Comparison of ENCODE assay signal across 8 mouse cellular contexts in genomic region chr11:88998974-88999722, GRCm38 (mm10). TPM values are rescaled to one million over a fixed set of nuclear protein-coding genes. Genes with fewer than 3 reads are reported as not detected.
DNase-seq lines count a peak whose midpoint lies in the region; ATAC-seq lines count a peak whose summit lies in the region.

Trim25 (plus strand) TSS chr11:88999376.

- no peaks in the 10 kb centered on the region for H3K9me3 ChIP-seq in erythroblast, embryonic 14.5 days (ENCODE audit: control insufficient read depth, low read length)
- H3K9me3 ChIP-seq in heart, embryonic 14.5 days (ENCODE audit: control insufficient read depth, low read length), result no peaks in the 10 kb centered on the region
- no peaks in the 10 kb centered on the region for H3K9me3 ChIP-seq in liver, embryonic 15.5 days (replicated peaks)
- no peaks in the 10 kb centered on the region for H3K9me3 ChIP-seq in stomach, embryonic 14.5 days (ENCODE audit: control insufficient read depth, low read depth, low read length)

- peak; percentile 84 for ATAC-seq in heart, embryonic 14.5 days (ENCODE audit: insufficient number of reproducible peaks, insufficient read depth, low FRiP score, low read depth)
- peak; percentile 90 for ATAC-seq in liver, embryonic 15.5 days (ENCODE audit: insufficient read depth)
- ATAC-seq in stomach, embryonic 14.5 days (ENCODE audit: insufficient number of reproducible peaks, insufficient read depth, low FRiP score, low read depth), result peak; percentile 94

- H3K27me3 ChIP-seq in erythroblast, embryonic 14.5 days (ENCODE audit: control insufficient read depth), result no peaks in the 10 kb centered on the region
- H3K27me3 ChIP-seq in heart, embryonic 14.5 days (ENCODE audit: control insufficient read depth, insufficient read depth, low read length), result no peaks in the 10 kb centered on the region
- H3K27me3 ChIP-seq in liver, embryonic 15.5 days, result no peaks in the 10 kb centered on the region
- H3K27me3 ChIP-seq in stomach, embryonic 14.5 days (ENCODE audit: control insufficient read depth, insufficient read depth, low read length), result no peaks in the 10 kb centered on the region

- peaks cover 28% of the 10 kb centered on the region for H3K36me3 ChIP-seq in erythroblast, embryonic 14.5 days (ENCODE audit: control insufficient read depth)
- H3K36me3 ChIP-seq in heart, embryonic 14.5 days (ENCODE audit: control insufficient read depth, insufficient read depth, low read length), result no peaks in the 10 kb centered on the region; the same call in 1 of the 2 replicates
- peaks cover 11% of the 10 kb centered on the region; the same call in 1 of the 2 replicates for H3K36me3 ChIP-seq in liver, embryonic 15.5 days (replicated peaks)
- no peaks in the 10 kb centered on the region for H3K36me3 ChIP-seq in stomach, embryonic 14.5 days (ENCODE audit: control insufficient read depth, insufficient read depth, low read length)

- H3K4me1 ChIP-seq in erythroblast, embryonic 14.5 days (ENCODE audit: control insufficient read depth), result peaks cover 66% of the 10 kb centered on the region
- H3K4me1 ChIP-seq in heart, embryonic 14.5 days (ENCODE audit: control insufficient read depth in 2 of 2, insufficient read depth in 2 of 2, low read length in 2 of 2), result peaks cover 18 to 28% of the 10 kb centered on the region in 2 experiments
- H3K4me1 ChIP-seq in liver, embryonic 15.5 days (replicated peaks), result peaks cover 69% of the 10 kb centered on the region
- H3K4me1 ChIP-seq in stomach, embryonic 14.5 days (ENCODE audit: control insufficient read depth, insufficient read depth, low read length), result peaks cover 2% of the 10 kb centered on the region; the same call in 1 of the 2 replicates

- peak within 1 kb of the TSS; percentile 70 for H3K4me3 ChIP-seq in erythroblast, embryonic 14.5 days (replicated peaks)
- peak within 1 kb of the TSS; percentile 57 to 69 for H3K4me3 ChIP-seq in heart, embryonic 14.5 days (ENCODE audit: control insufficient read depth in 1 of 2, insufficient read depth in 1 of 2, low read depth in 1 of 2, low read length in 2 of 2)
- H3K4me3 ChIP-seq in liver, embryonic 15.5 days (replicated peaks), result peak within 1 kb of the TSS; percentile 94
- peak within 1 kb of the TSS; percentile 63 for H3K4me3 ChIP-seq in stomach, embryonic 14.5 days (ENCODE audit: low read depth, low read length)

- peak within 1 kb of the TSS; percentile 81 for H3K9ac ChIP-seq in heart, embryonic 14.5 days (ENCODE audit: low read length)
- peak within 1 kb of the TSS; percentile 90 for H3K9ac ChIP-seq in liver, embryonic 15.5 days
- peak within 1 kb of the TSS; percentile 64 for H3K9ac ChIP-seq in stomach, embryonic 14.5 days (replicated peaks; ENCODE audit: low read depth, low read length)

- peak within 1 kb of the TSS; percentile 46 to 68 for H3K27ac ChIP-seq in heart, embryonic 14.5 days (replicated peaks in 1 of 2; ENCODE audit: control insufficient read depth in 1 of 2, insufficient read depth in 1 of 2, low read depth in 2 of 2, low read length in 2 of 2)
- H3K27ac ChIP-seq in liver, embryonic 15.5 days (replicated peaks), result peak within 1 kb of the TSS; percentile 86
- peak within 1 kb of the TSS; percentile 58; the same call in 1 of the 2 replicates for H3K27ac ChIP-seq in stomach, embryonic 14.5 days (ENCODE audit: low read length)

- DNase-seq in 3T3-L1 (ENCODE audit: low read depth, low spot score), result peak; percentile 97
- peak; percentile 90 to 94 for DNase-seq in adrenal gland, adult 18-20 months (ENCODE audit: low spot score in 2 of 2)
- DNase-seq in kidney, postnatal 10 days, result peak; percentile 97
- DNase-seq in neural tube, embryonic 10.5 days (ENCODE audit: extremely low spot score, low spot score), result peak; percentile 63

- 1% methylated on average over 48 of the region's 48 CpGs for WGBS in heart, embryonic 14.5 days
- under 1% methylated on average over 48 of the region's 48 CpGs for WGBS in liver, embryonic 15.5 days (ENCODE audit: insufficient replicate concordance)
- WGBS in stomach, embryonic 14.5 days, result 3% methylated on average over 48 of the region's 48 CpGs

- peak within 1 kb of the TSS; percentile 73 for H3K4me2 ChIP-seq in heart, embryonic 14.5 days (ENCODE audit: low read length)
- H3K4me2 ChIP-seq in liver, embryonic 15.5 days, result peak within 1 kb of the TSS; percentile 89
- H3K4me2 ChIP-seq in stomach, embryonic 14.5 days (replicated peaks; ENCODE audit: low read depth, low read length), result peak within 1 kb of the TSS; percentile 66

RNA-seq across cellular contexts. Expression of gene Trim25, which starts in this region (rescaled TPM):
- total RNA-seq in adrenal gland, adult 18-20 months (2021), result 100 to 1,000 TPM; 133 to 185 TPM
- 0.29 and 0.87 TPM in 2 replicates for polyA plus RNA-seq in erythroblast, embryonic 14.5 days (2012)
- 15.9 and 16.7 TPM in 2 replicates for polyA plus RNA-seq in heart, embryonic 14.5 days (2014; fragmentation: Nextera tagmentation; extraction: Ambion mirVana)
- polyA plus RNA-seq in liver, embryonic 15.5 days (2015; fragmentation: Nextera tagmentation; extraction: Ambion mirVana), result 19.6 and 20.4 TPM in 2 replicates
- 22.2 and 22.9 TPM in 2 replicates for polyA plus RNA-seq in stomach, embryonic 14.5 days (2014; fragmentation: Nextera tagmentation; extraction: Ambion mirVana)

Comparison
In these comparisons a context has a peak if more than half of its experiments do, and no peak if none do; other contexts are left out.
1. Peak in every context shown above with its lines: DNase-seq, ATAC-seq, H3K4me3 ChIP-seq and H3K27ac ChIP-seq.